Mouse (Mus musculus) right cerebral cortex, postnatal 10 days (tissue): ENCODE measurements around the gene Taco1.
A peak's percentile ranks its signal among the peaks of the same experiment; 100 is the strongest.
"Not testable (repeated sequence)": the region's sequence is repeated elsewhere in the genome, so short reads cannot be mapped to it uniquely, and the experiment has no call there.

Source experiments
- DNase-seq, 2 experiments: peaks; one replicate each; pipeline ENCODE4 v3.0.0; 2021; ENCODE audit warnings: low spot score in 2 of 2

The Taco1 gene

DNA sequence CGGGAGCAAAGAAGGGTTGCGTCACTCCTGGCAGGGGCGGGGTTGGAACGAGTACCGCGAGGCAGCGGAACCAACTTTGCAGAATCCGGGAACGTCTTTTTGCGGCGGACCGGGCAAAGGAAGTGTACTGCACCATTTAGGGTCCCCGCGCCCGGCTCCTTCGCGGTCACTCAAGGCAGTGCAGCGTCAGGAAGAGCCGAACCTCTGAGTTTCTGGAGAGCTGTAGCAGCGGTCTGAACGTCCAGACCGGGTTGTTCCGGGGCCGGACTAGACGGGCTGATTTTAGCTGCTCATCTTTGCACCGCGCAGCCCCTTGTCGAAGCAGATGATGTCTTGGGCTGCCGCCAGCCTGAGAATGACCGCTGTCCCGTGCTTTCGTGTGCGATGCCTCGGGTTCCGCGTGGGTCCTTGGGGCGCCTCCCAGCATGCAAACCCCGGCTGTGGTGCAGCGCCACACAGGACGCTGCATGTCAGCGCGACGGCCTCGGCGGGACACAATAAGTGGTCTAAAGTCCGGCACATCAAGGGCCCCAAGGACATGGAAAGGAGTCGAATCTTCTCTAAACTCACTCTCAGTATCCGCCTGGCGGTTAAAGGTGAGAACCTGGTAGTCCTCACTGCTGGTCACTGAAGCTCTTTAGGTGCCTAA is at the start of gene Taco1:
TSS of gene Taco1 (plus strand) at position 139 of the 649 bp plus-strand sequence.
- peak; percentile 97 to 98 for DNase-seq

- no peak for DNase-seq
Measured at GRCm38 (mm10) chr11:106016440-106016839, 49.4 kb upstream of the Taco1 start.

GRCm38 (mm10) chr11:106020051-106020763 is 45.7 kb upstream of the Taco1 start:
- DNase-seq: peak; percentile 71 to 72

DNA sequence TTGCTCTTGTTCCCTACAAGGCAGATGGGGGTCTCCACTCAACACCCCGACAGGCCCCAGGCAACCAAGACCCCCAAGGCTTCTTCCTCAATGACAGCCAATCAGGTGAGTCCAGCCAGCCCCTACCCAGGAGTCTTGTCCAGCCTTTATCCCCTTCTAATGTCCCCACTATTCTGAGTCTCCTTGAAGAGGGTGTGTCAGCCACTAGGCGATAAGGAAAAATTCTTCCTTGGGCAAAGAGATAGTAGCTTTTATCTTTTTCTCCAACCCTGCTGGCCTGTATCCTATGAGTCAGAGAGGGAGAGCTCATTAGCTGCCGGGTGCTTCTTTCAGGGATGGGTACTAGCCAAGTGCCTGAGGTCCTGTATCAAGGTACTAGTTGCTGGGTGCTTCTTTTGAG is 40.1 kb upstream of the Taco1 start:
- no peak for DNase-seq

- peak; percentile 72 to 75 for DNase-seq
Measured at GRCm38 (mm10) chr11:106026465-106027151, 39.3 kb upstream of the Taco1 start.

DNA sequence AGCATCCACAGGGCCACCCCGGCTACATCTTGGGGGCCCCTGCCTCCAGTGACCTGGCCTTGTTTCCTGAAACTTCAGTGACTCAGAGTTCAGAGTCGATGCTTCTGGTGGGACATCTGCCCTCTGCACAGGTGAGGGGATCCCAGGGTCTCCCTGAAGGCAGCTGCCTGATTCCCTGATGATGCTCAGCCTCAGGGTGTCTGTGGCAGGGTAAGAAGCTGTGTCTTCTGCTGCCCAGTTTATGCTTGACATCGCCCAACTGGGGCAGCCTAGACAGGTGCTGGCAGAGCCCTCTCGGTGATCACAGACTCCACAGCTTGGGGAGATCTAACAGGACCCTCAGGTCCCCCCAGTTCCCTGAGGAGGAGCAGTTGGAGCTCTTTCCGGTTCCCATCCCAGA is 38.3 kb upstream of the Taco1 start:
- DNase-seq: no peak

GRCm38 (mm10) chr11:106032074-106032473 is 33.8 kb upstream of the Taco1 start:
- not testable (repeated sequence) for DNase-seq

DNA sequence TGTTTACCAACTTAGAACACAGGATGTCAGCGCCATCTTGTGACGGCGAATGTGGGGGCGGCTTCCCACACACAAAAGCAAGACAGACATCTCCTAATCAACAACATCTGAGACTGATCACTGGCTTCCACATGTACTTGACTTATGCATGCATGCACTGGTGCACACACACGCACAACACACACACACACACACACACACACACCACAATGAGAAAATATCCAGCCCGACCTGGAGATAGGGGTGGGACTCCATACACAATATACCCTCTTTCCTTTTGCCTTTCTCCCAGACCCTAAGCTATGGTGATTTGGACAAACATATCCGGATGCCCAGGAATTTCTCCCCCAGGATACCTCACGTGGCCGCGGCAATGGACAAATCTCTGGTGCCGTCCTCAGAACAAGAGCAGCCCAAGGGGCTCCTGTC is 32.4 kb upstream of the Taco1 start:
- DNase-seq: peak in 1 of 2 experiments; percentile 46

DNA sequence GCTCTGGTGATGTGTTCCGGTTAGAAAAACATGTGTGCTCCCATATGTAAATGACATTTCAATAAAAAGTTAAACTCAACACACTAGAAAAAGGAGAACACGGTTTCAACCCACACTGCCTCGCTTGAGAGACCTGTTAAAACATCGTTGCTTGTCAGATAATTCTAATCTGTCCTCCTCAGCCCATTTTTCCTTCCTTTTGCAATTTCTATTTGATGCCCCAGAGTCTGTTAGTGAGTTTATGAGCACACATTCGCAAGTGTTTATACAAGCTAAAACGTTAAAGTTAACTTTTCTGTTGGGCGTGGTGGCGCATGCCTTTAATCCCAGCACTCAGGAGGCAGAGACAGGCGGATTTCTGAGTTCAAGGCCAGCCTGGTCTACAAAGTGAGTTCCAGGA is 30.9 kb upstream of the Taco1 start:
- DNase-seq: no peak

DNA sequence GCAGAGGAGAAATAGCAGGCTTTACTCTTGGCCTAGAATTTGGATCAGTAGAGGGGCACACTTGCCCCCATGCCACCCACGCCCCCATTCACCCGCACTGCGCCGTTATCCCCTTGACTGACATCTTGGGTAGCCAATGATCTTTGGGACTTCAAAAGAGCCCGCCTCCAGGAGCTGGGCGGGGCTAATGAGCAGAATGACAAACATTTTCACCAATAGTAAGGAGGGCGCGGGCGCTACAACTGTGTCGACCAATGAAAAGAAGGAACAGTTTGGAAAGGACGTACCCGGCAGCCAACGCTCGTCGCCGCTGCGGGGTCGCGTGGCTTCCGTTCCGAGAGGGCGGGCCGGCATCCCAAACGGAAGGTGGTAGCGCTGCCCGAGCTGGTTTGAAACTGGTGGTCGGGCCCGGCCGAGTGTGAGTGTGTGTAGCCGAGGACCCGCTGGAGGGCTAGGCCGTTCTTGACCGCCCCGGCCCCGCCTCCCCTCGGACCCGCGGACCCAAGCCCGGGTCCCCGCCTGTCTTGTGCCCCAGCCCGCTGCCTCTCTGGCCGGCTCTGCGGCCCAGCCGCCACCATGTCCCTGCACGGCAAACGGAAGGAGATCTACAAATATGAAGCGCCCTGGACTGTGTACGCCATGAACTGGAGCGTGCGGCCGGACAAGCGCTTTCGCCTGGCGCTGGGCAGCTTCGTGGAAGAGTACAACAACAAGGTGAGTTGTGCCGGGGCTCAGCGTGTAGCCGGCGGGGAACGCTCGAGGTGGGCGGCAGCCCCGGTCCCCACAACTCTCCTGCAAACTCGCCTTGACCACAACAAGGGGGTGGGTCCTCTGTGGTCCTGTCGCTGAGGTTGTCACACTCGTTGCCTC is 29.1 kb upstream of the Taco1 start, which contains the start of gene Dcaf7:
TSS of gene Dcaf7 (plus strand) at position 325 of the 870 bp plus-strand sequence.
- DNase-seq: peak; percentile 99

- DNase-seq: peak; percentile 92 to 97
Measured at GRCm38 (mm10) chr11:106037418-106037751, 28.5 kb upstream of the Taco1 start.

GRCm38 (mm10) chr11:106044349-106044748 is 21.5 kb upstream of the Taco1 start:
- DNase-seq: no peak

- DNase-seq: no peak
Measured at GRCm38 (mm10) chr11:106045256-106045655, 20.6 kb upstream of the Taco1 start.

GRCm38 (mm10) chr11:106045780-106046179 is 20.1 kb upstream of the Taco1 start:
- no peak for DNase-seq

DNA sequence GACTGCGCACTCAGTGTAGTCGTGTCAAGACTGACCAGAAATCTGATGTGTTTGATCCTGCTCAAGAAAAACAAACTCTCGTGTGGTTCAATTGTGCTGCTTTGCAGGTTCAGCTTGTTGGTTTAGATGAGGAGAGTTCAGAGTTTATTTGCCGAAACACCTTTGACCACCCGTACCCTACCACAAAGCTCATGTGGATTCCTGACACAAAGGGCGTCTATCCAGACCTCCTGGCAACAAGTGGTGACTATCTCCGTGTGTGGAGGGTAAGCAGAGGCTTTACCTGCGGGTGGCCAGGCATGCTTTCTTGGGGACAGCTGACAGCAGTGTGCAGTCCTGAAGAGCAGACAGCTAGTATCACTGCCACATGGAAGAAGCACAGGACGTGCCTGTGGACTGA is 19.3 kb upstream of the Taco1 start:
- no peak for DNase-seq

GRCm38 (mm10) chr11:106053921-106054320 is 11.9 kb upstream of the Taco1 start:
- DNase-seq: no peak

- DNase-seq: no peak
Measured at GRCm38 (mm10) chr11:106054600-106054999, 11.3 kb upstream of the Taco1 start.

DNA sequence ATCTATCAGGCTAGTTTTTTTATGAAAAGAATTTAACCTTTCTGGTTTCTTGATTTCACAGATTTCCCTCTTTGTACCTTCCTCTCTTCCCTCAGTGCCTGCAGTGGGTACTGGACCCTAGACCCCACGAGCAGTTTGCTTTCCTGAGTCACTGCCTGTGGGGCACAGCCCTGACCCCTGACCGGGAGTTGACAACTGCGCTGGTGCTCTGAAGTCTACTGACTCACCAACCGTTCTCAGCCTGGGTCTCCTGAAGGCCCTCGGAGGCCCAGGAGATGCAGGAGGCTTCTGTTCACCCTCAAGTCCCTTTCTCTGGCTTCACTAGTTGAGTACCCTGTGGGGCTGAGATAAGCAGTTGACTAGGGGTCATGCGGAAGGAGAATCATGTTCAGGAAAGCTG is 10.5 kb upstream of the Taco1 start:
- no peak for DNase-seq

DNA sequence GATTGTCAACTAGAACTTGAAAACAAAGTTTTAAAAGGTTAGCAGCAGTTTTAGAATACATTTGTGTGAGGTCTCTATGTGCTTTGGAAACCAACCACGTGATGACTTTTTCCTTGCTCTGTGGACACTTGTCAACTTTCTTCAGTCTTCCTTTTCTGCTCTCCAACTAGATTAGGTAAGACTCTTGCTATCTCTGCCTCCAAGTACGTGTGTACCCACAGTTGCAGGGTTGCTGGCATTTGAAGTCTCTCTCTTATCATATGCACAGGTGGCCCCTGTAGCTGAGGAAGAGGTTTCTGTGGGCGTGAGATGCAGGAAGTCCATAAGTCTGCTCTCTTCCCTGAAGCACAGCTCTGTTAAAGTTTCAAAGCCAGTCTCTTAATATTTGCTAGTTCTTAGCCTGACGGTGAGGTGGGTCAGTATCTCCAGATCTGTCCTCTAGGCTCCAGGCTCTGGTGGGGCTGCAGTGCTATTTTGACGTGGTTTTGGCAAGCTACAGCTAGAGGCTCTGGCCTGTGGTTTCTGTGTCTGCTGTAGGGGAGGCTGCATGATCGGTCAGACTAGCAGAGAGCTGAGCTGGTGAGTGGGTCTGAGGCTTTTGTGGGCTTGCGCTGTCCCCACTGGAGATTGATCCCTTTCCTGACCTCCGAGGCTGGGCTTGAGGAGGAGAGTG is 8.9 kb upstream of the Taco1 start:
- no peak for DNase-seq

GRCm38 (mm10) chr11:106058020-106058419 is 7.8 kb upstream of the Taco1 start:
- DNase-seq: no peak

GRCm38 (mm10) chr11:106060549-106060948 is 5.3 kb upstream of the Taco1 start:
- no peak for DNase-seq
